Mouse (Mus musculus) heart, postnatal 0 days (tissue): Measurements from ENCODE around the gene Ankrd55. TPM values are rescaled to one million over a fixed set of nuclear protein-coding genes. Genes with fewer than 3 reads are reported as not detected.
"Not testable (repeated sequence)": the region's sequence is repeated elsewhere in the genome, so short reads cannot be mapped to it uniquely, and the experiment has no call there.

Experiments used
- ATAC-seq: fragments of 200-750 bp; cut with Nextera tagmentation; 2 replicates; pipeline ENCODE4 v1.8.0; 2017; ENCODE audit warnings: low read depth, moderate number of reproducible peaks, moderate library complexity; ENCODE audit not compliant: insufficient read depth
- DNase-seq: peaks from one replicate; pipeline ENCODE4 v3.0.0-alpha.2; 2016; ENCODE audit warnings: low spot score
- H3K27ac ChIP-seq: fragments of 300-500 bp; sonication (generic); 2 replicates; pipeline ENCODE4 v1.5.1; 2014; ENCODE audit warnings: low read depth, mild to moderate bottlenecking
- H3K27me3 ChIP-seq: fragments of 300-500 bp; sonication (generic); 2 replicates; pipeline ENCODE4 v1.6.1; 2014; ENCODE audit warnings: low read length, mixed read lengths; ENCODE audit not compliant: control insufficient read depth, insufficient read depth
- H3K36me3 ChIP-seq: fragments of 300-500 bp; sonication (generic); replicated peaks from 2 replicates; pipeline ENCODE4 v1.6.1; 2014; ENCODE audit warnings: low read length, mixed read lengths; ENCODE audit not compliant: control insufficient read depth, insufficient read depth
- H3K4me1 ChIP-seq: fragments of 300-500 bp; sonication (generic); 2 replicates; pipeline ENCODE4 v1.6.1; 2014; ENCODE audit warnings: antibody characterized with exemption; ENCODE audit not compliant: control insufficient read depth, insufficient read depth
- H3K4me2 ChIP-seq: fragments of 300-500 bp; sonication (generic); 2 replicates; pipeline ENCODE4 v1.6.1; 2014; ENCODE audit warnings: low read depth, mild to moderate bottlenecking, low read length, moderate library complexity
- H3K4me3 ChIP-seq: fragments of 300-500 bp; sonication (generic); 2 replicates; pipeline ENCODE4 v1.5.1; 2014; ENCODE audit warnings: low read depth, low read length
- H3K9ac ChIP-seq: fragments of 300-500 bp; sonication (generic); replicated peaks from 2 replicates; pipeline ENCODE4 v1.6.1; 2014; ENCODE audit warnings: low read depth, low read length, mixed read lengths
- H3K9me3 ChIP-seq: fragments of 300-500 bp; sonication (generic); replicated peaks from 2 replicates; pipeline ENCODE4 v1.6.1; 2016; ENCODE audit warnings: low read length; ENCODE audit not compliant: control insufficient read depth
- CTCF ChIP-seq: IDR thresholded peaks from 2 replicates; pipeline ENCODE4 v1.5.1; 2016; ENCODE audit warnings: antibody characterized with exemption, control low read depth, low read depth
- EP300 ChIP-seq: IDR thresholded peaks from 2 replicates; pipeline ENCODE4 v1.6.1; 2016; ENCODE audit warnings: antibody characterized with exemption, low read depth
- WGBS: fragments of 180-500 bp; shearing (Covaris S2); extraction: QIAGEN DNeasy Blood & Tissue Kit; methylation state at CpG from one replicate; pipeline ENCODE4 v1.1.7; 2014; 5-methylcytosine and 5-hydroxymethylcytosine counted together
- polyA plus RNA-seq: library from polyadenylated mRNA; unstranded; fragments of >200 nt; fragmentation: Nextera tagmentation; extraction: Ambion mirVana; gene quantifications from 2 replicates; pipeline ENCODE4 v1.2.1, GENCODE M21; 2015
- total RNA-seq: library from RNA; depleted of rRNA; stranded (reverse); fragments of >200 nt; gene quantifications from 2 replicates; pipeline ENCODE4 v1.2.3, GENCODE M21; 2014; ENCODE audit warnings: low replicate concordance

Ankrd55 gene
- total and polyA plus RNA-seq, 2 experiments from 2014 or later = 0.05 TPM; not detected in 1

DNA sequence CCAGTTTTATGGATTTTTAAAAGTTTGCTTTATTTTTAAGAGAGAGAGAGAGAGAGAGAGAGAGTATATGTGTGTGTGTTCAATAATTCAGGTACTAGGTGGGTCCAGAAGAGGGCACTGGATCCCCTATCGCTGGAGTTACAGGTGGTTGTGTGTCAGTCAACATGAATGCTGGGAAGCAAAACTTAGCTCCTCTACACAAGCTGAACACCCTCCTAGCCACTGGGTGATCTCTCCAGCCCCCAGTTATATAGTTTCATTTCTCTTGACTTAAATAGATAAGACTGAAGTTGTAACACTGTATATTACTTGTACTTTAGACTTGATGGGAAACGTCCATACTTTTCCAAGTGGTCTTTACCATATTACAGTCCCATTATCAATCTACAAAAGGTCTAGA lies 136.0 kb downstream of the Ankrd55 start:
- H3K27ac ChIP-seq = peak overlapping the region; percentile 90
- H3K4me2 ChIP-seq = peak overlapping the region; percentile 6; the same call in 1 of the 2 replicates
- H3K4me1 ChIP-seq = peaks cover 18% of the 10 kb centered on the region; the same call in 1 of the 2 replicates
- no peak overlapping the region for H3K4me3 ChIP-seq
- H3K27me3 ChIP-seq = no peaks in the 10 kb centered on the region
- DNase-seq (no peak), ATAC-seq (no peak)
- H3K9me3 ChIP-seq = no peaks in the 10 kb centered on the region
- no peak overlapping the region for H3K9ac ChIP-seq
- no peaks in the 10 kb centered on the region for H3K36me3 ChIP-seq
- TF ChIP-seq EP300 (no peak), CTCF (peak; percentile 30)
- WGBS = 58% methylated on average over 2 of the region's 2 CpGs

GRCm38 (mm10) chr13:112424635-112425034 lies 136.4 kb downstream of the Ankrd55 start:
- TF ChIP-seq CTCF = no peak
- TF ChIP-seq EP300 = no peak
- H3K4me1 ChIP-seq = peaks cover 18% of the 10 kb centered on the region; the same call in 1 of the 2 replicates
- no peak overlapping the region for H3K9ac ChIP-seq
- WGBS = 32% methylated on average over 7 of the region's 7 CpGs
- H3K27ac ChIP-seq = peak overlapping the region; percentile 90
- H3K27me3 ChIP-seq = no peaks in the 10 kb centered on the region
- ATAC-seq (no peak), DNase-seq (peak; percentile 21)
- H3K4me3 ChIP-seq = no peak overlapping the region
- H3K9me3 ChIP-seq = no peaks in the 10 kb centered on the region
- peak overlapping the region; percentile 41; the same call in 1 of the 2 replicates for H3K4me2 ChIP-seq
- H3K36me3 ChIP-seq = no peaks in the 10 kb centered on the region

DNA sequence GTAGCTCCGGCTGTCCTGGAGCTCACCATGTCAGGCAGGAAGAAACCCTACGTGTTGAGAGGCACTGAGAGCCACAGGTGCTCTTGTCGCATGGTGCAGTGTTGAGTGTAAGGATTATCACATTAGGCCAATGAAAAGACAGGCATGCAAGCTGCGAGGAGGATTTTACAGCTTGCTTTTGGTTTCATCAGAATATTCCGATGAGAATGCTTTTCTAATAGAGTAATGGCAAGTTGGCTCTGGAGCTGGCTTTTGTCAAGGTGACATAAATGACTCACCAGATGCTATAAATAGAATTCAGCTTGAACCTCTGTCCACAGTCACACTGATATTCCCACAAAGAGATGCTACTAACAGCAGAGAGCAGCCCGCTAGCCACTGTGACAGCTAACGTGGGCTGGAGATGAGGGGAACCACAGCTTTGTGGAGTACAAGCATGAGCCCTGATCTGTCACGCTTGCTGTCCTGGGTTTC lies 137.0 kb downstream of the Ankrd55 start:
- ATAC-seq = peak; percentile 86
- H3K4me1 ChIP-seq = peaks cover 18% of the 10 kb centered on the region; the same call in 1 of the 2 replicates
- WGBS = 15% methylated on average over 8 of the region's 8 CpGs
- H3K36me3 ChIP-seq = no peaks in the 10 kb centered on the region
- no peaks in the 10 kb centered on the region for H3K27me3 ChIP-seq
- peak; percentile 88 for DNase-seq
- TF ChIP-seq CTCF (no peak), EP300 (peak; percentile 40; the same call in 1 of the 2 replicates)
- H3K27ac ChIP-seq = peak overlapping the region; percentile 90
- H3K9ac ChIP-seq = 0 out of 2 replicates have a peak overlapping the region, but pooled peaks have one; percentile 20
- peak overlapping the region; percentile 41 for H3K4me2 ChIP-seq
- no peak overlapping the region for H3K4me3 ChIP-seq
- no peaks in the 10 kb centered on the region for H3K9me3 ChIP-seq

- WGBS = 31% methylated on average over 13 of the region's 13 CpGs
- Histone ChIP-seq H3K27ac (peak overlapping the region; percentile 90), H3K9ac (peak overlapping the region; percentile 21; the same call in 1 of the 2 replicates), H3K9me3 (no peaks in the 10 kb centered on the region), H3K4me3 (no peak overlapping the region), H3K4me1 (peaks cover 18% of the 10 kb centered on the region; the same call in 1 of the 2 replicates), H3K36me3 (no peaks in the 10 kb centered on the region), H3K4me2 (no peak overlapping the region; the same call in 1 of the 2 replicates), H3K27me3 (no peaks in the 10 kb centered on the region)
- DNase-seq (no peak), ATAC-seq (no peak)
- TF ChIP-seq CTCF = no peak
- TF ChIP-seq EP300 = no peak
Observed at GRCm38 (mm10) chr13:112426265-112427135, 138.2 kb downstream of the Ankrd55 start.

DNA sequence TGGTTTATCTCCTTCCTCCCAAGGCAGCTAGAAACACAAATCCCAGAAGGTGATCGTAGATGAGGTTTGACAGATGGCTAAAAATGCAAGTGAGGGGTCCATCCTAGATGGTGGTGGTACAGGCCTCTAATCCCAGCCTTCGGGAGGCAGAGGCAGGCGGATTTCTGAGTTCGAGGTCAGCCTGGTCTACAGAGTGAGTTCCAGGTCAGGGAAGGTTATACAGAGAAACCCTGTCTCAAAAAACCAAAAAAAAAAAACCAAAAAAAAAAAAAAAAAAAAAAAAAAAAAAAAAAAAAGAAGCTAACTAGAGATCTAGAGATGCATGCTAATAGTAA lies 138.9 kb downstream of the Ankrd55 start:
- H3K9ac ChIP-seq, ATAC-seq, DNase-seq, H3K36me3 ChIP-seq, H3K4me2 ChIP-seq, H3K4me3 ChIP-seq, H3K9me3 ChIP-seq, H3K27me3 ChIP-seq: not testable (repeated sequence)
- Histone ChIP-seq H3K27ac (peak overlapping the region; percentile 90; the same call in 1 of the 2 replicates), H3K4me1 (peaks cover 18% of the 10 kb centered on the region; the same call in 1 of the 2 replicates)
- WGBS = 82% methylated on average over 4 of the region's 4 CpGs
